Mouse (Mus musculus) liver, embryonic 11.5 days (tissue): ENCODE data around the gene Pitpnc1. TPM values are rescaled to one million over a fixed set of nuclear protein-coding genes. Genes with fewer than 3 reads are reported as not detected.
A peak's percentile ranks its signal among the peaks of the same experiment; 100 is the strongest.

Experiments used
- ATAC-seq: fragments of 200-750 bp; cut with Nextera tagmentation; replicated peaks from 2 replicates; pipeline ENCODE4 v1.8.0; 2017; ENCODE audit warnings: moderate number of reproducible peaks, mild to moderate bottlenecking, moderate TSS enrichment, moderate library complexity; ENCODE audit not compliant: low FRiP score
- DNase-seq: peaks from one replicate; pipeline ENCODE4 v3.0.0-alpha.2; 2017; ENCODE audit warnings: low spot score
- H3K27ac ChIP-seq: fragments of 300-500 bp; sonication (generic); 2 replicates; pipeline ENCODE4 v1.5.1; 2014; ENCODE audit warnings: mild to moderate bottlenecking, low read depth, low read length, control low read depth
- H3K27me3 ChIP-seq: fragments of 300-500 bp; sonication (generic); replicated peaks from 2 replicates; pipeline ENCODE4 v1.6.1; 2014; ENCODE audit warnings: low read length, mixed read lengths; ENCODE audit not compliant: control insufficient read depth, insufficient read depth
- H3K36me3 ChIP-seq: fragments of 300-500 bp; sonication (generic); 2 replicates; pipeline ENCODE4 v1.6.1; 2014; ENCODE audit warnings: mild to moderate bottlenecking, low read length, moderate library complexity, mixed read lengths; ENCODE audit not compliant: control insufficient read depth, insufficient read depth
- H3K4me1 ChIP-seq: fragments of 300-500 bp; sonication (generic); replicated peaks from 2 replicates; pipeline ENCODE4 v1.6.1; 2014; ENCODE audit warnings: low read length, mixed read lengths; ENCODE audit not compliant: control insufficient read depth, insufficient read depth
- H3K4me2 ChIP-seq: fragments of 300-500 bp; sonication (generic); 2 replicates; pipeline ENCODE4 v1.6.1; 2014; ENCODE audit warnings: mild to moderate bottlenecking, control low read depth, moderate library complexity
- H3K4me3 ChIP-seq: fragments of 300-500 bp; sonication (generic); 2 replicates; pipeline ENCODE4 v1.5.1; 2014; ENCODE audit warnings: low read depth, low read length, control low read depth
- H3K9ac ChIP-seq: fragments of 300-500 bp; sonication (generic); 2 replicates; pipeline ENCODE4 v1.6.1; 2014; ENCODE audit warnings: low read depth, low read length, control low read depth
- H3K9me3 ChIP-seq: fragments of 300-500 bp; sonication (generic); 2 replicates; pipeline ENCODE4 v1.6.1; 2016; ENCODE audit warnings: low read length, inconsistent platforms, mixed read lengths; ENCODE audit not compliant: control insufficient read depth
- WGBS: fragments of 180-500 bp; shearing (Covaris S2); extraction: QIAGEN DNeasy Blood & Tissue Kit; methylation state at CpG from one replicate; pipeline ENCODE4 v1.1.7; 2014; 5-methylcytosine and 5-hydroxymethylcytosine counted together
- polyA plus RNA-seq: library from polyadenylated mRNA; unstranded; fragments of >200 nt; fragmentation: Nextera tagmentation; extraction: Ambion mirVana; gene quantifications from 2 replicates; pipeline ENCODE4 v1.2.1, GENCODE M21; 2014

The Pitpnc1 gene
- polyA plus RNA-seq, 1 experiment from 2014 or later: 19.2 TPM

DNA sequence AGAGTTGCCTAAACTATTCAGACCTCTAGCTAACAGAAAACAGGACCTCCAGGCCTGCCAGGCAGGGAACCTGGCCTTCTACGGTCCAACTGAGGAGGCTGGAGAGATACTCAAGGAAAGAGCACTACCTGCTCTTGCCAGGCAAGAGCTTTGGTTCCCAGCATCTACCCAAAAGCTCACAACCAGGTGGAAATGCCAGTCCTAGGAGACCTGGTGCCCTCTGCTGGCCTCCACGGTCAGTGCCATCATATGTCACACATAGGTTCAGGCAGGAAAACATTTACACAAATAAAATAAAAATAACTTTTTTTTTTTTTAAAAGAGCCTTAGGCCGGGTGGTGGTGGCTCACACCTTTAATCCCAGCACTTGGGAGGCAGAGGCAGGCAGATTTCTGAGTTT, 8.0 kb downstream of the Pitpnc1 start:
- peaks cover 28% of the 10 kb centered on the region for H3K4me1 ChIP-seq
- H3K27ac ChIP-seq: no peak overlapping the region
- H3K27me3 ChIP-seq: no peaks in the 10 kb centered on the region
- DNase-seq (no peak), ATAC-seq (no peak)
- 84% methylated on average over 3 of the region's 3 CpGs for WGBS
- no peak overlapping the region for H3K9ac ChIP-seq
- H3K36me3 ChIP-seq: 0 out of 2 replicates have a peak, but pooled peaks cover 2% of the 10 kb centered on the region
- no peak overlapping the region for H3K4me3 ChIP-seq
- H3K4me2 ChIP-seq: no peak overlapping the region
- H3K9me3 ChIP-seq: no peaks in the 10 kb centered on the region

DNA sequence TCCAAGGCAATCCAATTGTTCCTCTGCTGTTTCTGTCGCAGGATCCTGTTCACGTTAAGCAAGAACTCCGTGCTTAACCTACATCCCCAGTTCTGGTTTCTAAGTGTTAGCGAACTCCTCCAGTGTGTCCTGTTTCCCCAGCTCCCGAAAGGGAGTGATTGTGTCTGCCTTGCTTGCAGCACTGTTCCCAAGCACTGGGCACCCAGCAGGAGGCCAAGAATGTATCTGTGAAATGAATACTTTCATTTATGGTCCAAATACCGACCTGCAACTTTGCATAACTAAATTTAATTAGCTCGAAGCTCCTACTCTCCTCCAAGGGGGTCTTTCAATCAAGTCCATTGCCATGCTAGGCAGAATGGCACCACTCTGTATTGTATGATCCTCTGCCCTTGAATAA, 10.7 kb downstream of the Pitpnc1 start:
- no peak overlapping the region for H3K4me3 ChIP-seq
- H3K27ac ChIP-seq: no peak overlapping the region; the same call in 1 of the 2 replicates
- peaks cover 17% of the 10 kb centered on the region for H3K4me1 ChIP-seq
- H3K4me2 ChIP-seq: no peak overlapping the region
- no peak for ATAC-seq
- no peaks in the 10 kb centered on the region for H3K9me3 ChIP-seq
- no peaks in the 10 kb centered on the region for H3K27me3 ChIP-seq
- 0 out of 2 replicates have a peak, but pooled peaks cover 2% of the 10 kb centered on the region for H3K36me3 ChIP-seq
- no peak for DNase-seq
- WGBS: 87% methylated on average over 7 of the region's 7 CpGs
- no peak overlapping the region for H3K9ac ChIP-seq

DNA sequence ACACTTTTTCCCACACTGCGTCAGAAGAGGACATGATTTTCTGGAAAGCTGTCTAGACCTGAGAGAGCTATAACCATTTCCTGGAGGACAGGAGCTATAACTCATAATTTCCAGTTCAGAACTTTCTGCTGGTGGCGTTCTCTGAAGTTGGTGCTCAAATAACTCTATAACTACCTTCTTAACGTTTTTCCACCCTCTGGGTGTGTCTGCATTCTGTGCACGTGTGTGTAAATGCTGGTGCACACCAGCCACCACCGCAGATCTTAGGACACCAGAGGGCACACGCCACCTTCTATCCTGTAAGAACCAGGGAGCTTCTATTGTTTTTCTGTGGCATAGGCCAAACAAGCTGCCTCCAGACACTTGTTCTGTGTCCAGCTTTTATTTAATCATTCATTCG, 11.5 kb downstream of the Pitpnc1 start:
- Histone ChIP-seq H3K4me1 (peaks cover 17% of the 10 kb centered on the region), H3K27ac (no peak overlapping the region; the same call in 1 of the 2 replicates)
- WGBS: 82% methylated on average over 7 of the region's 7 CpGs

DNA sequence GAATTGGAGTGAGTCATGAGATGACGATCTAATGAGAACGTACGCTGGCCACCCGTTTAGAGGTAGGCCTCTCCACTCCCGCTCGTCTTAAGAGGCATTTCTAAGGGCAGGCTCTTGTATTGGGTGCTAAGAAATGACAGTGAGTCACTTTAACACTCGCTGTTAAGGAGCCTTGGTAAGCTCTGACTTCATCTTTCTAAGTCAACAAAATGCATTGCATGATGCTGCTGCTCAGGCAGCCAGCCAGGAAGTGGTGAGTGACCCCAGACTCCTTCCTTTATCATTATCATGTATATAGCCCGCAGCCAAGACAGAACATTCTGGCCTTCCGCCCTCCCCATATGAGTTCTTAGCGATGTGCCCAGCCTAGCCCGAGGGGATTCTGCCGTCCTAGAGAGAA, 12.2 kb downstream of the Pitpnc1 start:
- H3K4me2 ChIP-seq: no peak overlapping the region
- no peak overlapping the region for H3K9ac ChIP-seq
- WGBS: 69% methylated on average over 12 of the region's 12 CpGs
- DNase-seq (no peak), ATAC-seq (no peak)
- no peaks in the 10 kb centered on the region for H3K27me3 ChIP-seq
- no peaks in the 10 kb centered on the region for H3K9me3 ChIP-seq
- no peak overlapping the region for H3K27ac ChIP-seq
- H3K4me1 ChIP-seq: peaks cover 14% of the 10 kb centered on the region
- H3K36me3 ChIP-seq: peaks cover 5% of the 10 kb centered on the region; the same call in 1 of the 2 replicates
- H3K4me3 ChIP-seq: no peak overlapping the region

More for the DNA sequence above, 11.5 kb downstream of the Pitpnc1 start:
- ATAC-seq: no peak
- Histone ChIP-seq H3K4me2 (no peak overlapping the region), H3K36me3 (0 out of 2 replicates have a peak, but pooled peaks cover 2% of the 10 kb centered on the region), H3K9ac (no peak overlapping the region), H3K9me3 (no peaks in the 10 kb centered on the region), H3K27me3 (no peaks in the 10 kb centered on the region), H3K4me3 (no peak overlapping the region)
- DNase-seq: no peak

DNA sequence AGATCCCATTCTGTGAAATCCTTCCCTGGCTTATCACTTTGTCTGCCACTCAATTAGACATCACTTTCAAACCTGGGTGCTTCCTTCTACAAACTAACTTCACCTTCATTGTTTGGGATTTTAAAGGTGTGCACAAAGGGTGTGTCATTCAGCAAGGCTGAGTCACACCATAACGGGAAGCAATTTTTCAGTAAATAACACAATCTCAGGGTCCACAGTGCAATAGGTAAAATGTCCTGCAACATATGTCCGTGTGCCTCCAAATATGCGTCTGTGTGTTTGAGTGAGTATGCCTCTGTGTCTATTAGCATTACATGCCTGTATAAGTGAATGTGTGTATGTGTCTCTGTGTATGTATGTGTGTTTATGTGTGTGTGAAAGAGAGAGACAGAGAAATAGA, 13.2 kb downstream of the Pitpnc1 start:
- ATAC-seq (no peak), DNase-seq (no peak)
- Histone ChIP-seq H3K27ac (no peak overlapping the region), H3K9ac (no peak overlapping the region), H3K9me3 (no peaks in the 10 kb centered on the region), H3K4me2 (no peak overlapping the region), H3K4me3 (no peak overlapping the region), H3K4me1 (peaks cover 14% of the 10 kb centered on the region), H3K36me3 (peaks cover 4% of the 10 kb centered on the region; the same call in 1 of the 2 replicates), H3K27me3 (no peaks in the 10 kb centered on the region)
- WGBS: 86% methylated on average over 3 of the region's 3 CpGs

DNA sequence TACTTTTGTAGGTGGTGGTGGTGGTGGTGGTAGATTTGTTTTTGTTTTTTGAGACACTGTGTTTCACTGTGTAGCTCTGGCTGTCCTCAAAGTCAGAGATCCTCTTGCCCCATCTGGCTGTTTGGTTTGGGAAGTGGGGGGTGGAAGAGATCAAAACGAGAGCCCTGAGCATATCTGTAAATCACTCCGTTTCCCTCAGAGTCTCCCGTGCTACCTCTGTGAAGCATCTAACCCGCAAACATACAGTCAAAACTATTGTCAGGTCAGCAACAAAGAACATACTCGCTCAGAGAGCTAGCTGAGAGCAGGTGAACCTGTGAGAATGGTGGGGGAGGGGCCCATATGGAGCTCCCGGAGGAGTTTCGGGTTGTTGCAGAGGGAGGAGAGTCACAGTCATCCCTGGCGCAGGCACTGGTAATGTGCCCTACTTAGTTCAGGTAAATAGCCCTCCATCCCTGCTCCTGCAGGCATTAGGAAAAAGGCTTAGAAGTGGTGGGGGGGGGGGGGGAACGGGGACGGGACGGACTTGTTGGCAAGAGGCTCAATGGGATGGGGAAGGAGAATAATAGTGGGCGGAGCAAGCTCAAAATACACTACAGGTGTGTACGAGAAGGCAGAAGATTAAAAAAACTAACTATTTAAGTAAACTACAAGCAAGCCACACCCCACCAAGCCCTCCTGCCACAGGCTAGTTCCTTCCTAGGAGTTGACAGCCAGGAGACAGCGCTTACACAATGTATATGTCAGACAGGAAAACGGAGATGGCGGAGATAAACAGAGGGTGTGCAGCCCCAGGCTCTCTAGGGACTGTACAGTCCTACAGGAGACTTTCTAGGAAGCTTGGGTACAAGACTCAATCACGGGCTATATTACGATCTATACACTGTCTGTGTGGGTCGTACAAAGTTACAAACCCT, 15.7 kb downstream of the Pitpnc1 start:
- peak overlapping the region; percentile 14; the same call in 1 of the 2 replicates for H3K4me3 ChIP-seq
- H3K9ac ChIP-seq: peak overlapping the region; percentile 17; the same call in 1 of the 2 replicates
- H3K27me3 ChIP-seq: no peaks in the 10 kb centered on the region
- H3K27ac ChIP-seq: no peak overlapping the region
- peak overlapping the region; percentile 57 for H3K4me2 ChIP-seq
- DNase-seq: no peak
- peaks cover 4% of the 10 kb centered on the region; the same call in 1 of the 2 replicates for H3K36me3 ChIP-seq
- no peaks in the 10 kb centered on the region for H3K9me3 ChIP-seq
- H3K4me1 ChIP-seq: peaks cover 31% of the 10 kb centered on the region
- 46% methylated on average over 16 of the region's 19 CpGs for WGBS
- ATAC-seq: peak; percentile 37

DNA sequence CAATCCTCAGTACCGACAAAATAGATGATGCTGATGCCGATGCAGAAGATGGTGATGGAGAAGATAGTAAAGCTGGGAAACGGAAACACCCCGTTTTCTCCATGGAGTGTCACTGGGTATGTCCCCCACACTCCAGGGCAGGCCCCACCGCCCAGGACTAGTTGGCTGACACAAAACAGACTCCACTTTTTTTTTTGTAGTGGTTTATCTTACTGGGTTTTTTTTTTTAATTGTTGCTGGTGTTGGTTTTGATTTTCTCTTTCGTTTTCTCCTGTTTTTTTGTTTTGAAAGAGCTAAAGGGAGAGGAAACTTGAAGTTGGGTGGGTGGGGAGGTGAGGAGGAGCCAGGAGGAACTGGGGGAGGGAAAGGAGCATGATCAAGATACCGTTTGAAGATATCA, 18.4 kb downstream of the Pitpnc1 start:
- Histone ChIP-seq H3K4me2 (no peak overlapping the region), H3K36me3 (peaks cover 4% of the 10 kb centered on the region; the same call in 1 of the 2 replicates), H3K27ac (no peak overlapping the region), H3K27me3 (no peaks in the 10 kb centered on the region), H3K4me1 (peaks cover 47% of the 10 kb centered on the region), H3K9ac (no peak overlapping the region), H3K4me3 (no peak overlapping the region), H3K9me3 (no peaks in the 10 kb centered on the region)
- ATAC-seq: no peak
- DNase-seq: no peak
- 82% methylated on average over 7 of the region's 7 CpGs for WGBS

DNA sequence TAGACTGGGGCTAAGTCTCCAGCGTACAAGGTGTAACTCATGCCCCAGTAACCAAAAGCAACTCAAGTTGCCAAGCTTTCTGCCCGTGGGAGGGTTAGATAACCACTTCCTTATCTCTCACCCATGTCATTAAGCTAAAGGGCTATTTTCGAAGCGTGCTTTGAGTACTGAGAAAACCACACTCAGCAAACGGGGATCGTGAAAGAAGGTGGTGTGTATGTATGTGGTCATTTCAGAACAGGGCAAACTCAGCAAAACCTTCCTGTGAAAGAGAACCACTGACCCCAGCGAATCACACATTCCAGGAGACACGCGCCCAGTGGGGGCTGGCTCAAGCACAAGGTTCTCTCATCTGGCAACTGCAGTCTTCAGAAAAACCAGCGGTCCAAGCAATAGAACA, 19.4 kb downstream of the Pitpnc1 start:
- H3K27ac ChIP-seq: peak overlapping the region; percentile 72
- H3K4me3 ChIP-seq: no peak overlapping the region
- DNase-seq (no peak), ATAC-seq (peak; percentile 63)
- H3K27me3 ChIP-seq: no peaks in the 10 kb centered on the region
- peak overlapping the region; percentile 52; the same call in 1 of the 2 replicates for H3K9ac ChIP-seq
- H3K4me2 ChIP-seq: peak overlapping the region; percentile 55
- H3K36me3 ChIP-seq: peaks cover 4% of the 10 kb centered on the region; the same call in 1 of the 2 replicates
- WGBS: 26% methylated on average over 10 of the region's 10 CpGs
- peaks cover 52% of the 10 kb centered on the region for H3K4me1 ChIP-seq
- H3K9me3 ChIP-seq: no peaks in the 10 kb centered on the region
